Mouse (Mus musculus) thymus, adult 2 months (tissue): ENCODE results near the gene Med19.

Source experiments
- CTCF ChIP-seq: fragments of 200-500 bp; IDR thresholded peaks from 2 replicates; pipeline ENCODE4 v1.5.1; 2012; ENCODE audit warnings: mild to moderate bottlenecking, control low read depth, low read length, moderate library complexity, borderline replicate concordance; ENCODE audit not compliant: control insufficient read depth, poor library complexity, insufficient read depth; ENCODE audit errors: extremely low read depth
- POLR2A ChIP-seq: fragments of 200-500 bp; IDR thresholded peaks from 2 replicates; pipeline ENCODE4 v1.6.1; 2012; ENCODE audit warnings: mild to moderate bottlenecking, low read length, control low read depth, moderate library complexity; ENCODE audit not compliant: control insufficient read depth, poor library complexity, insufficient read depth; ENCODE audit errors: extremely low read depth

GRCm38 (mm10) chr2:84647051-84647568 is 31.1 kb upstream of the Med19 start:
- no peak for TF ChIP-seq POLR2A
- no peak for TF ChIP-seq CTCF
